Mouse (Mus musculus): ENCODE measurements around the gene Map2k1.
"Not testable (repeated sequence)": the region's sequence is repeated elsewhere in the genome, so short reads cannot be mapped to it uniquely, and the experiment has no call there.

Map2k1 gene

DNA sequence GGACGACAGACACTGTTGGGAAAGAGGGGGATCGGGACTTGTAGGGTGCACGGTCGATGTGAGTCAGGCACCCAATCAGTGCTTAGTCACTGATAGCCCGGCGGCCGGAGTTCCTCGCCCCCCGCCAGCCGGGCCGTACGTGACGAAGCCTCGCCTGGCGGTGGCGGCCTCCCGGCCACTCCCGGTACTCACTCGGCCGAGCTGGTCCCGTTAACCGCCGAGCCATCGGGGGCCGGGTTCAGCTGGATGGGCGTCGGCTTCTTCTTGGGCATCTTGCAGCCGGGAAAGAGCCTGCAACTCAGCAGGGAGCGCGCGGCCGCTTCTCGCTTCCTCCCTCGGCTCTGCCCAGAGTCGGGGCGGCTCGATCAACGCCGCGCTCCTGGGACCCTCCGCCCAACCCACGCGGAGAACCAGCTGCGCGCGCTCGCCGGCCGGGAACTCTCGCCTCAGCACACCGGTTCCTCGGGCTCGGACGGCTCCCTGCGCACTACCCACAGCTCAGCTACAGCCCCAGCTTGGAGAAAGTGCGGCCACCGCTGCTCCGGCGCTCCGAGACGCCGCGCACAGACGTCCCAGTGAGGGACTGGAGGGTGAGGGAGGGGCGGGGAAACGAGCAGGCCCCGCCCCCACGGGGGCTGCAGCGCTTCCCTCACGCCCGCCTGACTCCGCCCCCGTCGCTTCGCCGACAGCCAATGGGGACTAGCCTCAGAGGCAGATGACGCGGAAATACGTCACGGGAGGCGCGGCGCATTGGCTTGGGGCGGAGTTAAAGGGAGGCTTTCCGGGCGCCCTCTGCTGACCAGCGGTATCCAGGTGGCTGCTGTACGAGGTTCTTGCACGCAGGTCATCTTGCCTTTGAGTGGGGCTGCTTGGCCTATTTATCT lies at the start of gene Map2k1:
Gene Map2k1, minus strand, starts transcription at position 611 of the 884 bp plus-strand sequence.
- peak; percentile 100 for DNase-seq

DNA sequence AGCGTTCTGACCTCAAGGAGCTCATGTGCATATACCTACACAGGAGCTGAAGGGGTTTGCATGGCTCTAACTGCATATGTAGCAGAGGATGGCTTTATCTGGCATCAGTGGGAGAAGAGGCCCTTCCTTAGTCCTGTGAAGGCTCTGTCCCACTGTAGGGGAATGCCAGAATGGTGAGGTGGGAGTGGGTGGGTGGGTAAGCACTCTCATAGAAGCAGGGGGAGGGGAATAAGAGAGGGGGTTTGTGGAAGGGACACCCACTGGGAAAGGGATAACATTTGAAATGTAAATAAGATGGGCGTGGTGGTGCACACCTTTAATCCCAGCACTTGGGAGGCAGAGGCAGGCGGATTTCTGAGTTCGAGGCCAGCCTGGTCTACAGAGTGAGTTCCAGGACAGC lies 49.7 kb upstream of the Map2k1 start:
- DNase-seq = not testable (repeated sequence)

DNA sequence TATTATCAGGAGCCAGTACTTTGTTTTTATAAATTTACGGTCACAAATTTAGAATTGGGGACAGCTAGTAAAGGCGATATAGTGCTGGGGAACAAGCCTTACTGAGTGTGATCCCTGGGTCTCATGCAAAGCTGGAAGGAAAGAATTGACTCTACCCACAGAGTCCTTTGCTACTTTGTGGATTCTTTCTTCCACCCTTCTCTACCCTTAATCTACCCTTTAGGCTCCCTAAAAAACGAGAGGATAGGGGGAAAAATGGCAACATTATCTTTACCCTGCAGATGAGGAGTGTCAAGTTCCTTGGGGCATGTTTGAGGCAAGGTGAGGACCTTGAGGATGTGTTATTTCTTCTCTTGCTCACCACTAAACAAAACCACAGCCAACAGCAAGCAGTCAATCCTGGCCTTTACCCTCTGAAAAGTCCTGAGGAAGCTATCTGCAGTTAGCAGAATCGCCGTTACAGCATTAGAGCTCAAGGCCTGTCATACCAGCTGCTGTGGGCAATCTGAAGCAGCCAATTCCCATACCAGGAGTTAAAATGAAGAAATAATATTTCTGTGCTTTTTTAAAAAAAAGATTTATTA lies 29.1 kb upstream of the Map2k1 start:
- no peak for DNase-seq

DNA sequence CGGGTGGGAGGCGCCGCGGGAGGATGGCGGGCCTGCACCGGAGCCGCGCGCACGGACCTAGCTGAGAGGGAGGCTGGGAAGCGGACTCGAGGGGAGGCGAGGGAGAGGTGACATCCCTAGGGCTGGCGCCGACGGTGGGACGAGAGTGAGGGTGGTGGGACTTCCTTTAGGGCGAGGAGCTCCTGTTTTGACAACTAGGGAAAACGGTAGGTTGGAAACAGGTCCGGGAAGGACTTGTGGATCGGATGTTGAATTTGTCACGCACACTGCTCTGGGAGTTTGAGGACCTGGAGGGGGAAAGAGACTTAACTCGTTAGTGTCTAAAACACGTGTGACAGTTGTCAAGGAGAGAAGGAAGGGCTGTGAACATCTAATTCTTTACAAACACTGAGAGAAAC lies 28.3 kb upstream of the Map2k1 start:
- no peak for DNase-seq

DNA sequence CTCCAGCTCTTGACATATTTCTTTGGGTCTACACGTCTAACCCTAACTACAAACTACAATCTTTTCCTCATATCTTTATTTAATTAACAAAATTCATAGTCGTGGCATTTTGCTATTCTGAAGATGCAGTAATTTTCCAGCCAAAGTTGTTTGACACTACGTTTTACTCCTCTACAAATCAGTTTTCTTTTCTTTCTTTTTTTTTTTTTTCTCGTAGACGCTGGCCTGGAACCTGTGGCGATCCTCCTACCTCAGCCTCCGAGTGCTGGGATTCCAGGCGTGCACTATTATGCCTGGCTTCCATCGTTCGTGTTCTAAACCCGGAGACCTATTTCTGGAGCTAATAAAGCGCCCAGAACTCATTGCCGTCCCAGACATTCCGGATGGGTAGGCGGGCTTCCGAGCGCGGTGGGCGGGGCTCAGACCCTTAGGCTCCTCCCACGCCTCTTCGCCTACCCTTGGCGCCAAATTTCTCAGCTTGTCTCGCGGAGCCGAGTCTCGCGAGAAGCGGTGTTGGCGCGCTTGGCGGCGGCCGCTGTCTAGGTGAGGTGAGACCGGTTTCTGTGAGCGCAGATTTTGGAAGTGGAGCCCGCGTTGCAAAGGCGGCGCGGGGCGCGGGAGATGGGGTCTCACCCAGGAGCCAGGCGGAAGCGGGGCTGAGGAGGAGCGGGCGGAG lies 27.8 kb upstream of the Map2k1 start, which contains the start of gene Tipin:
Gene Tipin, plus strand, starts transcription at position 477 of the 676 bp plus-strand sequence.
- DNase-seq = peak; percentile 96 to 98

DNA sequence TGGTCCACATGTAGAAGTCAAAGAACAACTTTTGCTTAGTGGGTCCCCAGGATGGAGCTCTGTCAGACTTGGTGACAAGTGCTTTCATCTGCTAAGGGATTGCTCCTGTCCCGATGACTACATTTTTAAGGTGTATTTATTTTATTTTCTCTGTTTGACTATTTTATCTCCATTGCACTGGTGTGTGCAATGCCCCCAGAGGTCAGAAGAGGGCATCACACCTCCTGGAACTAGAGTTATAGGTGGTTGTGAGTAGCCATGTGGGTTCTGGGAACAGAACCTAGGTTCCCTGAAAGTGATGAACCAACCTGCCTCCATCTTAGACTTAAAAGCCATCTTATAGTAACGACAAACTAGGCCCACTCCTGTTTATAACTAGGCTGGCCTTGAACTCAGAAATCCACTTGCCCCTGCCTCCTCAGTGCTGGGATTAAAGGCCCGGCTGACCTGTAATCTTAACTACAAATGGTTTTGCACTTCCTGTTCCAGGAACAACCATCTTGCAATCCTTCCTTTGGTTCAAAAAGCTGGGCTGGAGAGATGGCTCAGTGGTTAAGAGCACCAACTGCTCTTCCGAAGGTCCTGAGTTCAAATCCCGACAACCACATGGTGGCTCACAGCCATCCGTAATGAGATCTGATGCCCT lies 25.4 kb upstream of the Map2k1 start:
- no peak for DNase-seq

DNA sequence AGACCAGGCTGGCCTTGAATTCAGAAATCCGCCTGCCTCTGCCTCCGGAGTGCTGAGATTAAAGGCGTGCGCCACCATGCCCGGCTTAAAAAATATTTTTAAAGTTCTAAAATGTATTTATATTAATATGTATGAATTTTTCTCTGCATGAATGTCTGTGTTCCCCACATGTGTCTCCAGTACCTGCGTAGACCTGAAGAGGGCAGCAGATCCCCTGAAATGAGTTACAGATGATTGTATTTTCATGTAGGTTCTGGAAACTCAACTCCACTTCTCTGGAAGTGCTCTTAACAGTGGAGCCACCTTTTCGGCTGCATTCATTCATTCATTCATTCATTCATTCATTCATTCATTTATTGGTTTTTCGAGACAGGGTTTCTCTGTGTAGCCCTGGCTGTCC lies 24.3 kb upstream of the Map2k1 start:
- peak; percentile 83 to 88 for DNase-seq

DNA sequence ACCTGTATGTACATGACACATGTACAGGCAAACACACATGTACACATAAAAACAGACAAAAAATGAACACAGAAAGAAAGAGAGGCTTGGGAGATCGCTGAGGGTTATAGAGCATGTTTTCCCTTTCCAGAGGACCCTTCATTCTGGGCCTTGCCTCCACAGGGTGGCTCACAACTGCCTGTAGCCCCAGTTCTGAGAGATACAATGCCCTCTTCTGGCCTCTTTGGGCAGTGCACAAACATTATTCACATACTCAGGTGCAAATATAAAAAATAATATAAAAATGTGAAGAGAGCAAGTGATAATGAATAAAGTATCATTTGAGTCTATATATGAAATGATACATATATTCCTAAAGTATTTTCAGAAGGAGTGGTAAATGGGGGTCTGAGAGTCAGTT lies 21.5 kb upstream of the Map2k1 start:
- DNase-seq = peak in 1 of 2 experiments; percentile 39

DNA sequence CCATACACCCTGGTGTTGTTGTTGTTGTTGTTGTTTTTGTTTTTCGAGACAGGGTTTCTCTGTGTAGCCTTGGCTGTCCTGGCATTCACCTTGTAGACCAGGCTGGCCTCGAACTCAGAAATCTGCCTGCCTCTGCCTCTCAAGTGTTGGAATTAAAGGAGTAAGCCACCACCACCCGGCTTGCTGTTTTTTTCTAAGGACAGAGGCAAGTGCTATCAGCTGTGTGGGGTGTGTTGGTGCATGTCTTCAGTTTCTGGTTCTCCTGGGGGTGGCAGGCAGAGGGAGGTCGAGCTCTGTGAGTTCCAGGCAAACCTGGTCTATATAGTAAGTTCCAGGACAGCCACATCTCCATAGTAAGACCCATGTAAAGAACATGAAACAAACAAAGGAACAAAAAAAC lies 20.9 kb upstream of the Map2k1 start:
- no peak for DNase-seq

DNA sequence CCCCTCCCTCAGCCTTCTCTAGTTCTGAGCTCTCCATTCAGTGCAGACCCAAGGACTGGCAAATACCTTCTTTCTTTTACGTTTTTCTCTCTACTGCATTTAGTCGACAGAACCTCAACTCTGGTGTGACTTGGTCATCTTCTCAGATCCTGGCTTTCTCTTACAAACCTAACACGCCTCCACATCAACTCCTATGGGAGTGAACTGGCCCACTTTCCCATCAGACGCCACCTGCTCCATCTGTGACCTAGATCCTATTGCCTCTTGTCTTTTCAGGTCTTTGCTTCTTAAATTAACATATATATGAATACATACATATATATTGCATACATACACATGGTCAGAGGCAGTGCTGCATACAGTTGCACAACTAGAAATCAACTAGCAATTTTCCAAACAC lies 20.3 kb upstream of the Map2k1 start:
- no peak for DNase-seq

DNA sequence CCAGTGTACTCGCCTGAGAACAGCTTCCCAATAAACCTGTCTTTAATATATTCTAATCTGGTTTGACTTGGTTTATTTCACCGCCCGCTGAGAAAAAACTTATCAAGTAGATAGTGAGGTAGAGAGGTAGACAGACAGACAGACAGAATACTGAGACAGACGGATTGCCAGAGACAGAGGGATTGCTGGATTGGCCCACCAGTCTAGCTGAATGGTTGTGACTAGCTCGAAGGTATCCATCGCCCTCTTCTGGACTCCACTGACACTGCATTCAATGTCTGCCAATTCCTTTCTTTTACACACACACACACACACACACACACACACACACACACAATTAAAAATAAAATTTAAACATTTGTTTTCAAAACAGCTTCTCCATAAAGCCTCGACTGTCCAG lies 19.2 kb upstream of the Map2k1 start:
- DNase-seq = peak; percentile 55 to 71

DNA sequence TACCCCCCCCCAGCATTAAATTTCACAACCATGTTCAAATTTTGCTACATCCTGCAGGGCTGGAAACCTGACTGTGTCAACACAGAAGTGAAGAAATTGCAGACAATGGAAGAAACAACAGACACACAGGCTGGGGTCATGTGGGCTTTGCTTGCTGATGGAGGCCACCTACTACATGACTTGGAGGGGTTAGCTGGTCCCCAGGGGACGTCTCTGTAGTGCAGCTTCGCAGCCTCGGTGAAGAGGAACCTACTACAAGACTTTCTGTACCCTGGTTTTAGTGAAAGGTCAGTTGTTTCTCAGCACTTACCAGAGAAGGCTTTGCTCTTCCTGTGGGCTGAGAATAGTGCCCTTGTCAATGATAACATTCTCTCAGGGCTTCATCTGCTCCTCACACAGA lies 17.8 kb upstream of the Map2k1 start:
- no peak for DNase-seq

DNA sequence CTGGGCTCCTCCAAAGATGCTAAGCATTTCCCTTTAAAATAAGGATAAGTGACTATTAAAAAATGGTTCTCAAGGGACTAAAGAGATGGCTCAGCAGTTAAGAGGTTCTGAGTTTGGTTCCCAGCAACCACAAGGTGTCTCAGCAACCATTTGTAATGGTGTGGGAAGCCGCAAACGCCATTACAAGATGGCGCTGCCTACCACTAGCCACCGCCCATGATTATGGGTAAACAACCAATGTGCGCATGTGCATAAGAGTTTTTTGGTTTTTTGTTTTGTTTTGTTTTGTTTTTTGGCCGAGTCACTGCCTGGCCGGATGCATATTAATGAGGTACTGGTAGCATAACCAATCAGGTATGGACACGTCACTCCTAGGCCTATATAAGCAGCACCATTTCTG lies 15.4 kb upstream of the Map2k1 start:
- DNase-seq = not testable (repeated sequence)

DNA sequence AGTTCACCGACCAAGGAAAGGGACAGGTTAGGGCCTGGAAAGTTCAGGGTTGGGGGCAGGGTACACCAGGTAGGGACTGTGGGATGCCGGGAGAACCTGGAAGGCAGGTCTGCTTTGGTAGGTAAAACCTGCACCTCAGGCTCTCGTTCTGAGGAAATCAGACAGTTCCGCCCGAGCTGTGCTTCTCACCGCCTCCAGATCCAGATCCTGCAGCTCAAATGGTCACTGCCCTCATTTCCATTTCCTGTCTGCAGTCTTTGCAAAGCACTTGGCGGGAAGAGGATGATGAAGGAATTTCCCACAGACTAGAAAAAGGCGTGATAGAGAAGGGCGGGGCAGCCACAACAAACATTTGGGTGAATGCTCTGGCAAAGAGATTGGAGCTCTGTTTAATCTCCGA lies 14.8 kb upstream of the Map2k1 start:
- DNase-seq = no peak

DNA sequence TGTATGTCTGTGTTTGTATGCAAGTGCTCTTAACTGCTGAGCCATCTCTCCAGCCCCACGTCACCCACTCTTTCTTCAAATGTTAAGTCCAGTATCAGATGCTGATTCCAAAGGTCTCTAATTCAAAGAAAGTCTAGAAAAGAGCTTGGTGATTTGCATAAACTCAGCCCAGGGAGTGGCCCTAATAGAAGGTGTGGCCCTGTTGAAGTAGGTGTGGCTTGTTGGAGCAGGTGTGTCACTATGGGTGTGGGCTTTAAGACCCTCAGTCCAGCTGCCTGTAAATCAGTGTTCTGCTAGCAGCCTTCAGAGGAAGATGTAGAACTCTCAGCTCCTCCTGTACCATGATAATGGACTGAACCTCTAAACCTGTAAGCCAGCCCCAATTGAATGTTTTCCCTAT lies 13.8 kb upstream of the Map2k1 start:
- DNase-seq = no peak

DNA sequence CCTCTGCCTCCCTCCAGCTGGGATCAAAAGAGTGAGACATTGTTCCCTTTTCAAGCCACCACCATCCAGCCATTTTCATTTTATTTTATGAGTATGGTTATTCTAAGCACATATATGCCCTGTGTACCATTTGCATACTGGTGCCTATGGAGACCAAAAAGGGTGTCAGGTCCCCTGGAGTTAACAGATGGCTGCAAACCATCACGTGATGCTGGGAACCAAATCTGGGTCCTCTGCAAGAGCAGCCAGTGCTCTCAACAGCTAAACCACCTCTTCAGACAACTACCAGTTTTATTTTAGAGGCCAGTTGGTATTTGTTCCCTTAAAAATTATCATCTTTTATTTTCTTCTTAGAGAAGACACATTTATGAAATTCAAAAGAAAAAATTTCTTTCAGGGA lies 11.4 kb upstream of the Map2k1 start:
- DNase-seq = no peak

DNA sequence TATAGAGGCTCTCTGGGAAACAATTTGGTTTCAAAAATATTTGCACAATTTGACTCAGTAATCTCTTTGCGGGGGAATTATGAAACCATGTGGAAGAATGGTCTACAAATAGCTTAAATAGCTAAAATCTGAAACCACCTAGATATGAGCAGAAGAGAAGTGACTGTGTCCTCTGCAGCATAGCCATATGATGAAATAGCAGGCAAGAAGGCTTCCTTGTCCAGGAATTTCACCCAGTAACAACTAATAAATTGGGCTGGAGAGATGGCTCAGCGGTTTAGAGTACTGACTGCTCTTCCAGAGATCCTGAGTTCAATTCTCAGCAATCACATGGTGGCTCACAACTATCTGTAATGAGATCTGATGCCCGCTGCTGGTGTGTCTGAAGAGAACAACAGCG lies 7.6 kb upstream of the Map2k1 start:
- no peak for DNase-seq

DNA sequence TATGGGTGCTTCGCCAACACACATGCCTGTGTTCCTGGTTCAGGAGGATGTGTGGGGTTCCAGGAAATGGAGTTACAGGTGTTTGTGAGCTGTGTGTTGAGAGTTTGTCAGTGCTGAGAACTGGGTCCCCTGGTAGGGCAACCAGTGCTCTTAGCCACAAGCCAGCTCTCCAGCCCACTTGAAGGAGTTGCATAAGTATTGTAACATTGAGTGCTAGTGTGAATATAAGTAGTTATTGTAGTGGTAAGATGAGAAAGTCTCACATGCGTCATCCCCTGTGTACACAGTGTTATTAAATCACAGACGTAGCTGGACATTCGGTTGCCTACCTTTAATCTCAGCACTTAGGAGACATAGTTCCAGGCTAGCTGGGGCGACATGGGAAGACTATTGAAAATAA lies 6.5 kb upstream of the Map2k1 start:
- no peak for DNase-seq

DNA sequence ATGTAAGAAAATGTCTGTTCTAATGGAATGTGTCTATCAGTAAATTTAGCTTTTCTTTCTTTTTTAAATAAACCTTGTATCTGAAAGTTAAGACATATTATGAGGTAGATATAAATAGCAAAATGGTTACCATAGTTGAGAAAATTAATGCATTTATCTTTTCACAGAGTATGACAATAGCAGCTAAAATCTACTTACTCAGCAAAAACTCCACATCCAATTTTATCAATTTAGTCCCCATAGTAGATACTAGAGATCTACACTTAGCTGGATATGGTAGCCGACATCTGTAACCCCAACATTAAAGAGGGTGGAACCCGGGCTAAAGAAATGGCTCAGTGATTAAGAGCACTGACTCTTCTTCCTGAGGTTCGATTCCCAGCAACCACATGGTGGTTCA lies 2.8 kb upstream of the Map2k1 start:
- DNase-seq = no peak

DNA sequence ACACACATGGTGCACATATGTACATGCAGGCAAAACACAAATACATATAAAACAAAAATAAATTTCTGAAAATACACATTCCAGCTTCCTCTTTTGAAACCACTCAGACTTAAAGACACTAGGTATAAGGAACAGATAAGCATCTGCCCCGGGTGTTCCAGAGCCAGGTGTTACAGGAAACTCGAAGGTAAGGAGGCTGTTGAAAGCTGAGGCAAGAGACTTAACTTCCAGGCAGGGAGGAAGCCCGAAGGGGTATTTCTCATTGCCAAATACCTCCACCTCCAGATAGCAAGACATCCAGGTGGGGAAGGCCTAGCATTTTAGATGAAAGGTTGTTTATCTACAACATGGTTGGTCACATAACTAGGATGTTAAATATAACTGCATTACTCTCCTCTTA lies 2.0 kb upstream of the Map2k1 start:
- DNase-seq = no peak

DNA sequence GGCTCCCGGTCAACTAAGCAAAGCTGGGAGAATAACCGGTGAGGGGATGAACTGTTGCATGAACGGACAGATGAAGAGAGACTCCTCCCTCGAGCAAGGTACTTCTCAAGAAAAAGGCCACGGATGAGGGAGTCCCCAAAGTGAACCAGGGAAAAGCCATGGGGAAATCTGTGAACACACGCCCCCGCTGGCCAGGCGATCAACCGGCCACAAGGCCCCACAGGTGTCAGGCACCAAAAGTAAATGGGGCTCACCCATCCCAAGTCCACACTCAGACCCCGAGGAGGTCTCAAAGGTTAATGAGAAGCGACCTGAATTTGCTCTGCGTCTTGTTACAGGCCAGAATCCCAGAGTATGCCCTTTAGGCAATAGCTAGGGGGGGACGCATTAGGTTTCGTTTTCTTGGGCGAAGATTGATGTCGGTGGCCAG lies 825 bp downstream of the Map2k1 start:
- DNase-seq = peak in 1 of 2 experiments; percentile 19

DNA sequence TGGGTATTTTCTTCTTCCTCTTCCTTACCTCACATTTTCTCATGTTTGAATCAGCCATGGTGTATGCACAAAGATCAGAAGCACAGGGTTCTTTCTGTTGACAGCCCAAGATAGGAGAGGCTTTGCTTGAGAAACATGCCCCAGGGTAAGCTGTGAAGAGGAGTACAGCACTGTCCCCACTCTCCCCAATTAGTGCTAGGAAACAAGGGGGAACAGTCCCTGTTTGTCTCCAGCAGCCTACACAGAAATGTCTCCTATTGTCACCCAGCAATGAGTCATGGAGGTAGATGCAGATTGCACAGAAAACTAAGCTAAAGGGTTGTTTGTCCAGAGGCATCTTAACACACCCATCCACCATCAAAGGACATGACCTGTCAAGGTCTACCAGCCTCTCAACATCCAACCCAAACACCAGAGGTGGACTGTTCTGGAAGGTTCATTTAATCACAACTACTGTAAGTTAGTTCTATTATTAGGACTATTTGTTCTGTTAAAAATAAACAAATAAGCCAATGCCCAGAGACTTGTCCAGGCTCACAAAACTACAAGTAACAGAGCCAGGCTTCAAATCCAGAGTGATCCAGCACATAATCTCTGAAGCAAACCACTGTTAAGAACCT lies 3.2 kb downstream of the Map2k1 start:
- no peak for DNase-seq

DNA sequence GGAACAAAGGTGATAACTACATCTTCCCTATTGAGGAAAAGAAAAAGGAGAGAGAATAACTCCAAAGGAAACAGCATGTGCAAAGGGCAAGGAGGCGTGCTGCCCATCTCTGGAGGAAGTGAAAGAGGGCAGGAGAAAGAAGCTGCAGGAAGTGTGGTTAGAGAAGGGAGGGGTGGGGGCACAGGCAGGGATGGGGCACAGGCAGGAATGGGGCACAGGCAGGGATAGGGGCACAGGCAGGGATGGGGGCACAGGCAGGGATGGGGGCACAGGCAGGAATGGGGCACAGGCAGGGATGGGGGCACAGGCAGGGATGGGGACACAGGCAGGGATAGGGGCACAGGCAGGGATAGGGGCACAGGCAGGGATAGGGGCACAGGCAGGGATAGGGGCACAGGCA lies 4.1 kb downstream of the Map2k1 start:
- DNase-seq = no peak
